Mouse (Mus musculus) heart, postnatal 0 days (tissue): ENCODE data around the gene Ddx19b.

Experiments used
- CTCF ChIP-seq: IDR thresholded peaks from 2 replicates; pipeline ENCODE4 v1.5.1; 2016; ENCODE audit warnings: antibody characterized with exemption, control low read depth, low read depth
- EP300 ChIP-seq: IDR thresholded peaks from 2 replicates; pipeline ENCODE4 v1.6.1; 2016; ENCODE audit warnings: antibody characterized with exemption, low read depth

DNA sequence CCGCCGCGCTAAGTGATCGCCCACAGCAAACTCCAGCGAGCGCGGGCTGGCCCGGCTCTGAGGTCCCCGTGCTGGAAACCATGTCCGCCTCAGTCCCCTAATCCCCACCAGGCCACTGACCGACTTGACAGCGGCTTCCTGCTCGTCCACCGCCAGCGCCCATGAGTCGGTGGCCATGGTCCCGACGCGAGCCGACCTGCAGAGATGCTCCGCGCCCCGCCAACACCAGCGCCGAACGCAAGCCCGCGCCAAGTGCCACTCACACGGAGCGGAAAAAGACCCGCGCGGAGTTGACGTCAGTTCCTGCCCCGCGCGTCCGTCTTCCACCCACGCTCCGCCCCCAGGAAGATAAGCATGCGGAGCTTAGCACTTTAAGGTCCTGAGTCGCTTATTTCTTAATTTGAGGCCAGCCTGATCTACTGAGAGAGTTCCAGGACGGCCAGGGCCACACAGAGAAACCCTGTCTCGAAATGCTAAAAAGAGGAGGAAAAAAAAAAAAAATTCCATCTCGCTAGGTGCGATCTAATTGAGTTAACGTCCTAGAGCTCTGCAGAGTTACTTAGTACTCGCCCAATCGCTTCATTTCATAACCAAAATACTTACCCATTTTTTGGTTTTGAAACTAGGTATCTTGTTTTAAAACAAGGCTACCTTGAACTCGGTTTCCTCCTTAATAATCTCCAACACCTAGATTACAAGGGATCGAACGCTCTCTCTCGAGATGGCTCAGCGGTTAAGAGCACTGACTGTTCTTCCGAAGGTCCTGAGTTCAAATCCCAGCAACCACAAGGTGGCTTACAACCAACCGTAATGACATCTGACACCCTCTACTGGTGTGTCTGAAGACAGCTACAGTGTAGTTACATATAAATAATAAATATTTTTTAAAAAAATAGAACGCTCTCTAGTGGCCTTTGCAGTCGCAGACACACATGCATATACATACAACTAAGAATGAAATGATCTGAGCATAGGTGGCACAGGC, 33.7 kb downstream of the Ddx19b start, which contains the start of gene Ddx19a:
- no peak for TF ChIP-seq EP300
- TF ChIP-seq CTCF = 0 out of 2 replicates have a peak, but pooled peaks have one; percentile 10
